Mouse (Mus musculus) forebrain, embryonic 16.5 days (tissue): ENCODE measurements around the gene Defa31. TPM values are rescaled to one million over a fixed set of nuclear protein-coding genes. Genes with fewer than 3 reads are reported as not detected.
"Not testable (repeated sequence)": the region's sequence is repeated elsewhere in the genome, so short reads cannot be mapped to it uniquely, and the experiment has no call there.

Experiments
- ATAC-seq: fragments of 200-750 bp; cut with Nextera tagmentation; 2 replicates; pipeline ENCODE4 v1.8.0; 2017; ENCODE audit warnings: mild to moderate bottlenecking, moderate library complexity
- H3K27ac ChIP-seq: fragments of 300-500 bp; sonication (generic); 2 replicates; pipeline ENCODE4 v1.5.1; 2014; ENCODE audit warnings: low read length, control low read depth
- H3K27me3 ChIP-seq: fragments of 300-500 bp; sonication (generic); replicated peaks from 2 replicates; pipeline ENCODE4 v1.6.1; 2014; ENCODE audit warnings: low read length; ENCODE audit not compliant: control insufficient read depth, insufficient read depth
- H3K36me3 ChIP-seq: fragments of 300-500 bp; sonication (generic); 2 replicates; pipeline ENCODE4 v1.6.1; 2014; ENCODE audit not compliant: control insufficient read depth, insufficient read depth
- H3K4me1 ChIP-seq: fragments of 300-500 bp; sonication (generic); replicated peaks from 2 replicates; pipeline ENCODE4 v1.6.1; 2014; ENCODE audit warnings: low read length; ENCODE audit not compliant: control insufficient read depth, insufficient read depth
- H3K4me2 ChIP-seq: fragments of 300-500 bp; sonication (generic); 2 replicates; pipeline ENCODE4 v1.6.1; 2014; ENCODE audit warnings: mild to moderate bottlenecking, low read length, control low read depth
- H3K4me3 ChIP-seq: fragments of 300-500 bp; sonication (generic); replicated peaks from 2 replicates; pipeline ENCODE4 v1.5.1; 2014; ENCODE audit warnings: mild to moderate bottlenecking, low read length, control low read depth
- H3K9ac ChIP-seq: fragments of 300-500 bp; sonication (generic); replicated peaks from 2 replicates; pipeline ENCODE4 v1.6.1; 2014; ENCODE audit warnings: low read depth, low read length, control low read depth
- H3K9me3 ChIP-seq: fragments of 300-500 bp; sonication (generic); 2 replicates; pipeline ENCODE4 v1.6.1; 2016; ENCODE audit warnings: low read length; ENCODE audit not compliant: control insufficient read depth
- WGBS: fragments of 180-500 bp; shearing (Covaris S2); extraction: QIAGEN DNeasy Blood & Tissue Kit; methylation state at CpG from one replicate; pipeline ENCODE4 v1.1.7; 2014; 5-methylcytosine and 5-hydroxymethylcytosine counted together
- polyA plus RNA-seq: library from polyadenylated mRNA; unstranded; fragments of >200 nt; fragmentation: Nextera tagmentation; extraction: Ambion mirVana; gene quantifications from 2 replicates; pipeline ENCODE4 v1.2.1, GENCODE M21; 2015

The Defa31 gene
- polyA plus RNA-seq: not detected in 2 replicates

DNA sequence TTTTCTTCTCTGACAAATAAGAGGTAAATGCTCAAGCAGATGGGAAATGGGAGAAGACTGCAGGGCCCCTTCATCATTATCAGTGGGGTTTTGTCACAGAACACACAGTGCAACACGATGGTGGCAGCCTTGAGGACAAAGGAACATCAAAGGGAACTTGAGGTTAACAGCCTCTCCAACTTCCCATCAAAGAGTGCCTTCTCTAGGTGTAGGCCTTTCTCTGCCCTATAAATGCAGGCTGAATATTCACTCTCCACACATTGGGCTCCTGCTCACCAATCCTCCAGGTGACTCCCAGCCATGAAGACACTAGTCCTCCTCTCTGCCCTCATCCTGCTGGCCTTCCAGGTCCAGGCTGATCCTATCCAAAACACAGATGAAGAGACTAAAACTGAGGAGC lies at the start of gene Defa31:
Gene Defa31 (plus strand): TSS at position 301 of the 400 bp plus-strand sequence.
- not testable (repeated sequence) for ATAC-seq, H3K4me3 ChIP-seq, H3K4me2 ChIP-seq, H3K9ac ChIP-seq, H3K9me3 ChIP-seq, H3K4me1 ChIP-seq, H3K27ac ChIP-seq, H3K36me3 ChIP-seq, H3K27me3 ChIP-seq
- no CpG with 5 or more reads among the region's 1 CpGs for WGBS

DNA sequence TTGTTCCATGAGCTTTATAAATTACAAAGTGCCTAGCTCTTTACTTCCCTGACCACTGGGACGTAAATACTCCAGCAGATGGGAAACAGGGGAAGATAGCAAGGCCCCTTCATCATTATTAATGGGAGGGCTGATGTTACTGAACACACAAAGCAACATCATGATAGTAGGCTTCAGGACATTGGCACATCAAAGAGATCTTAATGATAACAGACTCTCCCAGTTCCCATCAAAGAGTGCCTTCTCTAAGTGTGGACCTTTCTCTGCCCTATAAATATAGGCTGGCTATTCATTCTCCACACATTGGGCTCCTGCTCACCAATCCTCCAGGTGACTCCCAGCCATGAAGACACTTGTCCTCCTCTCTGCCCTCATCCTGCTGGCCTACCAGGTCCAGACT lies 29.4 kb upstream of the Defa31 start, which contains the start of gene Defa22:
Gene Defa22 (plus strand): TSS at position 301 of the 400 bp plus-strand sequence.
- not testable (repeated sequence) for H3K27me3 ChIP-seq, H3K4me3 ChIP-seq, H3K36me3 ChIP-seq, ATAC-seq, H3K9me3 ChIP-seq, H3K9ac ChIP-seq, H3K4me1 ChIP-seq, H3K4me2 ChIP-seq, H3K27ac ChIP-seq
- WGBS: no CpG with 5 or more reads among the region's 1 CpGs

DNA sequence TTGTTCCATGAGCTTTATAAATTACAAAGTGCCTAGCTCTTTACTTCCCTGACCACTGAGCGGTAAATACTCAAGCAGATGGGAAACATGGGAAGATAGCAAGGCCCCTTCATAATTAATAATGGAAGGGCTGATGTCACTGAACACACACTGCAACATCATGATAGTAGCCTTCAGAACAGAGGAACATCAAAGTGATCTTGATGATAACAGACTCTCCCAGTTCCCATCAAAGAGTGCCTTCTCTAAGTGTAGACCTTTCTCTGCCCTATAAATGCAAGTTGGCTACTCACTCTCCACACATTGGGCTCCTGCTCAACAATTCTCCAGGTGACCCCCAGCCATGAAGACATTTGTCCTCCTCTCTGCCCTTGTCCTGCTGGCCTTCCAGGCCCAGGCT lies 9.8 kb downstream of the Defa31 start, which contains the start of gene Gm15293:
Gene Gm15293 (plus strand): TSS at position 301 of the 400 bp plus-strand sequence.
- H3K36me3 ChIP-seq, H3K27me3 ChIP-seq: not testable (repeated sequence)
- WGBS: no CpG with 5 or more reads among the region's 1 CpGs

More for the DNA sequence above, 9.8 kb downstream of the Defa31 start, which contains the start of gene Gm15293:
- not testable (repeated sequence) for H3K4me3 ChIP-seq, H3K9ac ChIP-seq, H3K9me3 ChIP-seq, H3K27ac ChIP-seq, ATAC-seq, H3K4me2 ChIP-seq, H3K4me1 ChIP-seq

Other genes with a start within 250 kb of the Defa31 start
- not detected in 2 replicates for gene AY761185, start 246.9 kb upstream of the Defa31 start, polyA plus RNA-seq
- not detected in 2 replicates for gene Defa21, start 166.1 kb upstream of the Defa31 start, polyA plus RNA-seq
- not detected in 2 replicates for gene Defa23, start 136.6 kb upstream of the Defa31 start, polyA plus RNA-seq
- not detected in 2 replicates for gene Defa35, start 126.6 kb upstream of the Defa31 start, polyA plus RNA-seq
- gene Defa25, start 107.2 kb upstream of the Defa31 start, polyA plus RNA-seq: not detected in 2 replicates
- not detected in 2 replicates for gene Gm14851, start 95.6 kb upstream of the Defa31 start, polyA plus RNA-seq
- not detected in 2 replicates for gene Defa30, start 57.0 kb upstream of the Defa31 start, polyA plus RNA-seq
- not detected in 2 replicates for gene Defa22, start 29.3 kb upstream of the Defa31 start, polyA plus RNA-seq
- gene Gm15293, start 9.9 kb downstream of the Defa31 start, polyA plus RNA-seq: not detected in 2 replicates
- gene Gm15292, start 58.1 kb downstream of the Defa31 start, polyA plus RNA-seq: not detected in 2 replicates
- not detected in 2 replicates for gene Defa27, start 123.9 kb downstream of the Defa31 start, polyA plus RNA-seq
- gene Defa29, start 135.4 kb downstream of the Defa31 start, polyA plus RNA-seq: not detected in 2 replicates
- not detected in 2 replicates for gene Defa2, start 186.9 kb downstream of the Defa31 start, polyA plus RNA-seq
- not detected in 2 replicates for gene Defa33, start 200.2 kb downstream of the Defa31 start, polyA plus RNA-seq
- not detected in 2 replicates for gene Defa36, start 235.8 kb downstream of the Defa31 start, polyA plus RNA-seq